Mouse (Mus musculus): ENCODE results near the gene Kcnb1. TPM values are rescaled to one million over a fixed set of nuclear protein-coding genes. Genes with fewer than 3 reads are reported as not detected.
A peak's percentile ranks its signal among the peaks of the same experiment; 100 is the strongest.

Gene Kcnb1
- total RNA-seq (2015; ENCODE audit: low replicate concordance) (not detected in 2 replicates), total RNA-seq (2017; ENCODE audit: low replicate concordance) (not detected in 2 replicates)

DNA sequence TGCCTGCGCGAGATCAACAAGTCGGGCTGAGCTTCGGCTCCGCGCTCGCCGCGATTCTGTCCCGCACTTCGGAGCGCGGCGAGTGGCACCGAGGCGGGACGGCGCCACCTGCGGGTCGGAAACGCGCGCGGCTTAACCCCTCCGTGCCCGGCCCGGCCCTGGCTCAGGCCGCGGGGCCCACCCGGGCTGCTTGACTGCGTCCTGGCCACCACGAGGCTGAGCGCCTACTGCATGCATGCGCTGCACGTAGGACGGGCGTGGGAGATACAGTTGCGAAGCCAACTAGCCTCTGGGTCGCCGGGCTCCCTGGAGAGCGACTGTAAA lies at the start of gene Kcnb1:
Gene Kcnb1, minus strand, starts transcription at position 80 of the 324 bp plus-strand sequence.
- ATAC-seq (replicated peaks; ENCODE audit: low FRiP score, poor library complexity, severe bottlenecking), result no peak

DNA sequence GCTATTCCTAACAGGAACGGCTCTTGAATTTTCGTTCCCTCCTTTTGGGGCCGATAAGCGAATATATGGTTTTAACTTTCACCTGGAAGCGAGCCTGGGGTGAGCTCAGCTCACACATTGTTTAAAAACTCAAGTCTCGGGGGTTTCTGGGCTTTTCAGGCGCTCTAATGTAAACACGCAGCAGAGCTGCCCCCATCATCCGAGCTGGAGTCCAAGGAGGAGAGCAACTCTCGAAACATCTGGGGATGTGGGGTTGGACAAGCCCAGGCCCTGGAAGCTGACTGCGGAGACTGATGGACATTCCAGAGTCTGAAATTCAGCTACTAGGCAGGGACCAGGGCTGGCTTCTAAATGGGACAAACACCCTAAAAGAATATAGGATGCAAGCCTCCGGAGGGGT lies 49.3 kb upstream of the Kcnb1 start:
- no peak for ATAC-seq (replicated peaks; ENCODE audit: low FRiP score, poor library complexity, severe bottlenecking)

DNA sequence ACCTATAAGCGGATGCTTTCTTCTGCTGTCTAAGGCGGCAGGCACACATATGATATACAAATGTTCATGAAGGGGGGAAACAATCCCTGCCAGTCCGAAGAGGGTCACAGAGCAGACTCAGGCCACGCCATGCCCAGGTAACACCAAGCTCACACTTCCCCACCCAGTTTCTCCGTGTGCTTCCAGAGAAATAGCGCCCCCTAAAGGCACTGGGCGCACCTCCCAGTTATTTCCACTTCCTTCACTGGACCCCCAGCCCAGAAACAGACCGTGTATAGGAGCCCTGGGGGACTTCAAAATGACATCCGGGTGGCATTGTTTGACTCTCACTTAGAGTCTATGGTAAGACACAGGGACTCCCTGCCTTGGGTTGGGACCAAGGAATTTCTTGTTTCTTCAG lies 47.3 kb upstream of the Kcnb1 start:
- ATAC-seq (replicated peaks; ENCODE audit: low FRiP score, poor library complexity, severe bottlenecking), result no peak

DNA sequence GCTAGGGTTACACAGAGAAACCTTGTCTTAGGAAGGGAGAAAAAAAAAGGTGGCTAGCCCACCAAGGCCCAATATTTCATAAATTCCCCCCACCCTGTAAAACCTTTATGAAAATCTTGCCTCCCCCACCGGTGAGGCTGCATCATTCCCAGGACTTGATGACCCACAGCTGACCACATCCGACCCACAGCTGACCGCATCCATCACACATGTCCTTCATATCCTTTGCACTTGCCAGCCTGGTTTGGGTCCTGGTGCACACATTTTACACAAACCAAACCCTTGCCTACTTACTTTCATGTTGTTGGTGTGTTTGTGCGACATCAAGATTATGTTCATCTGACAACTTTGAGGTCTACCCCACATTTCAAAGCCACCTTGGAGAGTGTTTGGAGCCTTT lies 46.2 kb upstream of the Kcnb1 start:
- no peak for ATAC-seq (replicated peaks; ENCODE audit: low FRiP score, poor library complexity, severe bottlenecking)

DNA sequence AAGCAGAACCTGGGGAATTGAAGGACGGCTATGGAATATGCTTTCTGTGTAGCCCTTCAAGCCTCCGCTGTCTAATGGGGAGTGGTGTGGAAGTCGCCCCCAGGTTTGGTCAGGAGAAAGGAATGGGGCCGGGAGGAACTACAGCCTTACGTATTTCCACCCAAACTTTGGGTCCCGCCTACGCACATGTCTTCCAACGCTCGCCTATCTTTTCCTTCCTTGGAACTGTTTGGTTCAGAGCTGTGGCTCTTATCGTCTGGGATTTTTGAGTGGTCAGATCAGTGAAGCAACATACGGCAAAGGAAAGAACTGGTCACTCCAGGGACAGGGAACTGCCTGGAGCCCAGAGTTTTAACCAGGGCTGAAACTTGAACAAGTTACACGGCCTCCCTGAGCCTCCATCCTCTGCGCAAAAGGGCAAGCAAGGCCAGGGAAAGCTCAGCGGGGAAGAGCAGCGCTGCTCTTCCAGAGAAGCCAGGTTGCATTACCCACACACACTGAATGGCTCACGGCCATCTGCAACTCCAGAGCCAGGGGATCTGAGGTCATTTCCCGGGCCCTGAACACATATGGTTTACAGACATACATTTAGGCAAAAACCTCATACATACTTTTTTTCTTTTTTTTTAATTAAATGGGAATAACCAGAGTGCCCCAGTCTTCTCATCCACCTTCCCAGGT lies 45.5 kb upstream of the Kcnb1 start:
- no peak for ATAC-seq (replicated peaks; ENCODE audit: low FRiP score, poor library complexity, severe bottlenecking)

DNA sequence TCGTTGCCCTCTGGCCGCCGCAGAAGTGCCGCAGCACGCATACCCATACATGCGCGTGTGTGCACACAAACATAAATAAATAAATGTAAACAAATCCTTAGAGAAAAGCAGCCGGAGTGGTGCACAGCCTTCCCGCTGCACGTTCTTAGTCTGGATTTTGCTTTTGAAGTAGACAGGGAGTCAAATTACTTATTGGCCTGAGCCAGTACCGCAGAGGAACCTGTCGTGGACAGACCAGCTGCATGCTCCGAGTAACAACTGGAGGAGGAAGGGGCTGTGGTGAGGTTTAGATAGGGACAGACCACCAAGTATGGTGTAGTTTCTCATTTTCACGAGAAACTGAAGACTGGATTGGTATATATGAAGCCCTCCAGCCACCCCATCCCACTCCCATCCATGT lies 43.8 kb upstream of the Kcnb1 start:
- no peak for ATAC-seq (replicated peaks; ENCODE audit: low FRiP score, poor library complexity, severe bottlenecking)

DNA sequence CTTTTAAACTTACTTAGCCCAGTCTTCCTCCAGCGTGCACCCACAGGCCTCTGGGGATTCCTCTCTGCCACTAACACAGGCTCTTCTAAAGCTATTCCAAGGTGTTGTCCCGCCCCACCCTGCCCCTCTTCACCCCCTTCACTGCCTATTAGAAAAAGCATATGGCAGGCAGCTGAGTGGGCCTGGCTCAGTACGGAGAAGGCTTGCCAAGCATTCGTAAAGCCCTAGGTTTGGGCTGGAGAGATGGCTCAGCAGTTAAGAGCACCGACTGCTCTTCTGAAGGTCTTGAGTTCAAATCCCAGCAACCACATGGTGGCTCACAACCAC lies 43.0 kb upstream of the Kcnb1 start:
- ATAC-seq (replicated peaks; ENCODE audit: low FRiP score, poor library complexity, severe bottlenecking), result no peak

DNA sequence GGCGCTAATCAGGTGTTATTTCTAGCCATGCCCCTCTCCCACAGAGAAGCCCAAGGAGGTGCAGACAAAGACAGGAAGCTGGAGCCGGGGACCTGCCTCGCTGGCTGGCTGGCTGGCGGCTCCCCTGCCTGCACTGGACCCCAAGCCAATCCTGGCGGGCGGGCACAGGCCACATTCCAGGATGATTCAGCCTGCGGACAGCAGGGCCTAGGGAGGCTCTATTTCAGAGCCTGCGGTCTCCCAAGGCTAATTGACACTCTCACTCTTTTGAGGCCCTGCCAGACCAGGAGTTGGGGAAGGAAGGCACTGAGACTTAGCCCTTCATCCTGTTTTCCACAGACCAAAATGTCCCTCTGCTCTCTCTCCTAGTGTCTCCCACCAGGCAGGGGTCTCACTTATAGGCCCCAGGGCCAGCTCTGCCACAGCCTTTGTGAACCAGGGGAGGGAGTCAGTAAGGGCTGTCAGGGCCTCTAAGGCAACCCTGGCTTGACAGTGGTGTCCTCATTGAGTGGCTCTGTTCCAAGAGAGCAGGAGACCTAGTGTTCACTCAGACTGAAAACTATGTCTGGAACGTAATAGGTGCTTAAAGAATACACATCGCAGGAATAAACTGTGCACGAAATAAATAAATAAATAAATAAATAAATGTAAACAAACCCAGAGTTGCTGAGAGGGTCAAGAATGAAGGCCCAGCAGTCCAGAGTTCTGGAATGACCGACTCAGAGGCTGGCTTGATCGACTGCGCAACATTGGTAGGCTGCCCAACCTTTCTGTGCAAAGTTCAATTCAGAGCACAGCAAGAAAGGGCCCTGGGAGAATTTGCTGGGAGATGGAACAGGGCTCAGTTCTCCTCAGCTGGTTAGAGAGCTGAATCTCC lies 42.4 kb upstream of the Kcnb1 start:
- no peak for ATAC-seq (replicated peaks; ENCODE audit: low FRiP score, poor library complexity, severe bottlenecking)

DNA sequence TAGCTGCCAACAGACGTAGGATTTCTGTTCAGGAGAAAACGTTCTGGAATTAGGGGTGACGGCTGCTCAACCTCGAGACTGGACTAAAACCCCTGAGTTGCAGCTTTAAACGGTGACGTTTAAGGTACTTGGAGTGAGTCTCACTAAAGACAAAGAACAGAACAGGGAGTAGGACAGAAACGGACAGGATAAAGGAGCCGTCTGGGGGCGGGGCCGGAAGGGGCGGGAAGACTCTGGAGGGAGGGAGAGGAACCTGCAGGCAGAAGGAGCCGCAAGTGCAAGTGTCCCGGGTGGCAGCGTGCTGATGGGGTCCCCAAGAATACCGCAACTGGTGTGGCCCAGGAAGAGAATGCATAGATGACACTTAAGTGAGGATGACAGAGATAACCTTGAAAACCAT lies 40.6 kb upstream of the Kcnb1 start:
- ATAC-seq (replicated peaks; ENCODE audit: low FRiP score, poor library complexity, severe bottlenecking), result no peak

DNA sequence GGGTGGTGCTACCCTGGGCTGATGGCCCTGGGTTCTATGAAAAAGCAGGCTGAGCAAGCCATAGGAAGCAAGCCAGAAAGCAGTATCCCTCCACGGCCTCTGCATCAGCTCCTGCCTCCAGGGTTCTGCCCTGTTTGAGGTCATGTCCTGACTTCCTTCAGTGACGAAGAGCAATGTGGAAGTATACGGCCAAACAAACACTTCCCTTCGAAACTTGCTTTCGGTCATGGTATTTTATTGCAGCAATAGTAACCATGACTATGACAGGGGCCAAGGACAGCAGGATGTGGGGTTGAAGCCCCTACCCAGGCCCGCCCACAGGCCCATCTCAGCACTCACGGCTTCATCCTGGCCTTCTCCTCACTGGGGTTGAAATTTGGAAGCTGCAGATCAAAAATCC lies 35.0 kb upstream of the Kcnb1 start:
- ATAC-seq (replicated peaks; ENCODE audit: low FRiP score, poor library complexity, severe bottlenecking), result no peak

DNA sequence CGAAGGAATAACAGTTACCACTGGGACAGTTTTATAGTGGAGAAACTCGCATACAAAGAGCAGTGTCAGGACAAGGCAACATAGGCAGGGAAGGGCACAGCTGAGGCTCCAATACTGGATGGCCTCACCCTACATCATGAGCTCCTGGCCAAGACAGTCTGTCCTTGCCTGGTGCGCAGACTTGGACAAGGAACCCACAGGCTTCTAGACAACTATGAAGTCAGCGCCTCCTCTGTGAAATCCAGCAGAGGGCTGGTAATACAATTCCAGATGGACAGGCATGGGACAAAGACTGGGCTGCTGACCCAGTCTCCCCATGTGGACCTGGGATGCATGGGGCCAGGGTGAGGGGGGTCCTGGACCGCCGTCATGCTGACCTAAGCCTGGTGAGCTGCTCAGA lies 34.2 kb upstream of the Kcnb1 start:
- no peak for ATAC-seq (replicated peaks; ENCODE audit: low FRiP score, poor library complexity, severe bottlenecking)

DNA sequence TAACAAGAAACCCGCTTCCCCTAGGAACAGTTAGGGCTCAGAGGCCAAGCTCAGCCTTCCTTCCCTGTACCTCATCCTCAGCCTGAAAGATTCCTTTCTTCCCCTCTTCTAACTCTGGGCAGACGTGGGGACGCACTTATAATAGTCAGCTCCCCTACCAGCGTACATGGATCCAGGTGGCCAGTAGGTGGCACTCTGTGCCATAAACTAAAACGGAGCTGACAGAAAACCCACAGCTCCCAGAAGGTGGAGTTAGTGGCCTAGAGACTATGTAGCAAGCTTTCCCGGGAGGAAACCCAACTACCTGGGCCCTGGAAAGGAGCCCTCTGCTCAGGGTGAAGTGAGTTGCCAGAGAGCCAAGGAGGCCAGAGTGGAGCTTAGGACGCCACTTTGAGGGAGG lies 32.2 kb upstream of the Kcnb1 start:
- 0 out of 2 replicates have a peak, but pooled peaks have one; percentile 34 for ATAC-seq (replicated peaks; ENCODE audit: low FRiP score, poor library complexity, severe bottlenecking)

DNA sequence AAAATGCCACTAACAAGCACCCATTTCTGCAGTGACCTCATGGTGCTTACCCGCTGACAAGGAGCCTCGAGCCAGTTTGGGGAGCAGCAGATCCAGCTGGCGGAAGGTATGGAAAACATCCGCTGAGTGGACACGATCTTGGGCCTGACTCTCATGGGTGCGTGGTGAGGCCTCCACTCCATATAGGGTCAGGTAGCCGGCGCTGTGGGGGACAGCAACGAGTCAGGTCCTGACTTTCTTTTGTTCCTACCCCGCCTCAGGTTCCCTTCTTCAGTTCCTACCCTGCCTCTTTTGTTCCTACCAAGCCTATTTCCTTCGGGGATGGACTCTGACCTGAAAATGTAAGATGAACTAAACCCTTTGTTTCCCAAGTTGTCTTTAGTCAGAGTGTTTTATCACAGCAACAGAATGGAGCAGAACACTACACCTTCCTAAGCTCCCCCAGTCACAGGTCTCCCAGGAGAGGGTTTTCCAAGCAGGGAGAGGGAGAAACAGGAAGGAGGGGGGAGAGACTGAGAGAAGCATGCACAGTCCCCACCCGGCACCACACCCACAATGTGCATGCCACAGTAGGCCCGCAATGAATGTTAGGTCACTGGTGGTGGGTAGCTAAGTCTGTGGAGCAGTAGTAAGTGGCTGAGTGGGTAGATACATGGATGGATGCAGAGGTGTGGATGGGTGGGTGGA lies 31.3 kb upstream of the Kcnb1 start:
- ATAC-seq (replicated peaks; ENCODE audit: low FRiP score, poor library complexity, severe bottlenecking), result no peak

DNA sequence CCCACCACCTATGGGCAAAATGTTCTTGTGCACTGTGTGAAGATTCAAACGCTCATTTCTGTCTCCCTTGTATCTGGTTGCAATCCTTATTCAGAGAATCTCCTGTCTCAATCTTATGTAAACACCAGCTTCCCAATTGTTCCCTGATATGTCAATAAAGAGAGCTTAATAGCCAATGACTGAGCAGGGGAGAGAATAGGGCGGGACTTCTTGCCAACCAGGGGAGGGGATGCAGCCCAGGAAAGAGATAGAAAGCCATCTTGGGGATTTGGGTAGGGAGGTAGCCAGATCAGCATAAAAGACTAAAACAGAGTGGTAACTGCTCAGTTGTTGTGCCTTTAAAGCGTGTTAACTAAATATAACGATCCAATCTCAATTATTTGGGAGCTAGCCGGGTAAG lies 30.8 kb upstream of the Kcnb1 start:
- no peak for ATAC-seq (replicated peaks; ENCODE audit: low FRiP score, poor library complexity, severe bottlenecking)

DNA sequence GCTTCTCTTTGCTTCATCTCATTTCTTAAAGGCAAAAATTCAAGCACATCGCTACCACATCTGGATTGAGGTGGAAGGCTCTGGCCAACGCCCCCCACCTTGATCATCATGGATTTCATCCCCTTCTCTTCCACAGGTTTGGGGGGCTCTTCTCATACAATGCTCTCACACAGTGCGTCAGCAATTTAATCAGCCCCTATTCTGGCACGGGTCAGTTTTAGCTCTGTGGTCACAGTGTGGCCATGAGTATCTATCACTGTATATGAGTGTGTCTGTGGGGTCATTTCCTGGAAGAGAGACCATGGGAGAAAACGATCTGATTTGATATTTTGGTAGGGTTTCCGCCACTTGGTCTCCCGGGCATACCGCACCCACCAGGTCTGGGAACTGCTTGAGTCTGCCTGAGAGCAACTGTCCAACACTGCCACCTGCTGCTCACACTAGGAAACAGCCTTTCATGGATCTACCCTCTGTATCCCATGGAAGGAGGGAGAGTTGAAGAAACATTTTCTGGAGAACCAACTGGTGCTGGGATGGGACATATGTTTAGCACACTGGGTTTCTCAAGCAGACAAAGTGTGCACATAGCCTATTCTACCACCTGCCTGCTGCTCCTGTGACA lies 29.3 kb upstream of the Kcnb1 start:
- ATAC-seq (replicated peaks; ENCODE audit: low FRiP score, poor library complexity, severe bottlenecking), result 0 out of 2 replicates have a peak, but pooled peaks have one; percentile 49

DNA sequence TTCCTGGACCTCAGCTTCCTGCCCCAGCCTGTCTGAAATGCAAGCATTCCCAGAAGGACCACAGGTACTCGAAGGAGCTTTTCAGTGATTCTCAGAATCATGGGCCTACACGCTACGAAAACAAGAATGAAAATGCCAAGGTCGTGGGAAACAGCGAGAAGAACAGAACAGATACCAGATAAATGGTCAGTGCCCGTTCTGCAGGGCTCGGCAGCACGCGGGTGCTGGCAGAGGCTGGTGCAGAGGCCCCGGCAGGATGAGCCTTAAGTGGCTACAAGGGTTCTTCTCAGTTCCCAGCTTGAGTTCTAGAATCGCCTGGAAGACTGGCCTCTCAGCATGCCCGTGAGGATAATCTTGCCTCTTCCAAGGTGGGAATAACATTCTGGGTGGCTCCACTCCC lies 23.7 kb upstream of the Kcnb1 start:
- no peak for ATAC-seq (replicated peaks; ENCODE audit: low FRiP score, poor library complexity, severe bottlenecking)

DNA sequence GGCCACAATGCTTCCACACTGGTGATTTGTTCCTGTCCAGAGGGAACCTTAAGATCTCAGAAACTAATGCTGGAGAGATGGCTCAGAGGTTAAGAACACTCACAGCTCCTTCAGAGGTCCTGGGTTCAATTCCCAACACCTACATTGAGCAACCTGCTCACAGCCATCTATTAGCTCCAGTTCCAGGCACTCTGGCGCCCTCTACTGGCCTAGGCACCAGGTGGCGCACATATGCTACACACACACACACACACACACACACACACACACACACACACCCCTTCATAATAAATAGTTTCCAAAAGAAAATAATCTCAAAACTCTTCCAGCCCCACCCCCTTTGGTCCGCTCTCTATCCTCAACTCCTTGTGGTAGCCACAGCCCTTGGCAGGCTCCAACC lies 23.1 kb upstream of the Kcnb1 start:
- ATAC-seq (replicated peaks; ENCODE audit: low FRiP score, poor library complexity, severe bottlenecking), result no peak

DNA sequence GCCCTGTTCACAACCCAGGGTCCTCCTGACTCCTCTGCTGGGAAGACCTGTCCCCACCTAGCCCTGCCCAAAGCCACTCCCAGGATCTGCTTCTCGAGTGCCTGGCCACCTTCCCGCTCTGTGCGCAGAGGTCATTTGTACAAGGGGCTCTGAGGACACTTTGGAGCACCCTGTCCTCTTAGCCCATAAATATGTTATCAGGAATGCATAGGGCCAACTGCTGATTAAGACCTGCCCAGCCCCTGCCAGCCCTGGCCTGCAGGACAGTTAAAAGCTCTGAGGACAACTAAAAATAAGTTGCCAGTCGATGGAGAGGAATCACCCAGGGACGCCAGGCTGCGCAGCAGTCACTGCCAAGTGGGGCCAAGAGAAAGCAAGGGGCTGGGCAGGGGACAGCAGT lies 22.6 kb upstream of the Kcnb1 start:
- ATAC-seq (replicated peaks; ENCODE audit: low FRiP score, poor library complexity, severe bottlenecking), result no peak

DNA sequence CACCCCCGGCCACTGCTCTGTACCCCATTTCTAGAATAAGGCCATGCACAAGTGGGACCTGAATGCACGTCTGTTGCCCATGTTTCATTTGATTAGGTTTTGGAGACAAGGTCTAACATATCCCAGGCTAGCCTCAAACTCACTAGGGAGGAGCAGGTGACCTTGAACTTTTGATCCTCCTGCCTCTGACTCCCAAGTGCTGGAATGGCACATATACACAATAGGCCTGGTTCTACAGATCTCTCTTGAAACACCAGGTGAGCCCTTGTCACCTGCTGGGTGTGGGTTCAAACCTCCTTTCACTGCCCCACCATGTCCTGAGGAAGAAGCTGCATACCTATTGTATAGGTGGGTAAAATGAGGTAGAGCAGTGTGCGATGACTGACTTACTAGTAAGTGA lies 22.1 kb upstream of the Kcnb1 start:
- ATAC-seq (replicated peaks; ENCODE audit: low FRiP score, poor library complexity, severe bottlenecking), result no peak

DNA sequence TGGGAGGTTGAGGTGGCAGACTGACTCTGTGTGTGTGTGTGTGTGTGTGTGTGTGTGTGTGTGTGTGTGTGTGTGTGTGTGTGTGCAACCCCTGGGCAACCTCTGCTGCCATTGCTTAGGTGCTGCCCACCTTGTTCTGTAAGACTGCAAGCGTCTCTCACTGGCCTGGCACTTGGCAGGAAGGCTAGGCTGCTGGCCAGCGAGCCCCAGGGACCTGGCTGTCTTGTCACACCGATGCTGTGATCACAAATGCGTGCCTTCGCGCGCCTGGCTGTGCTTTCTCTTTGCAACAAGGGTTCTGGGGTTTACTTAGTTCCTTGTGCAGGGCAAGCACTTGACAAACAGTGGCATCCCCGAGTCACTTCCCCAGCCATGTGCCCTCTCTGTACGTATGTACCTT lies 19.9 kb upstream of the Kcnb1 start:
- ATAC-seq (replicated peaks; ENCODE audit: low FRiP score, poor library complexity, severe bottlenecking), result no peak

DNA sequence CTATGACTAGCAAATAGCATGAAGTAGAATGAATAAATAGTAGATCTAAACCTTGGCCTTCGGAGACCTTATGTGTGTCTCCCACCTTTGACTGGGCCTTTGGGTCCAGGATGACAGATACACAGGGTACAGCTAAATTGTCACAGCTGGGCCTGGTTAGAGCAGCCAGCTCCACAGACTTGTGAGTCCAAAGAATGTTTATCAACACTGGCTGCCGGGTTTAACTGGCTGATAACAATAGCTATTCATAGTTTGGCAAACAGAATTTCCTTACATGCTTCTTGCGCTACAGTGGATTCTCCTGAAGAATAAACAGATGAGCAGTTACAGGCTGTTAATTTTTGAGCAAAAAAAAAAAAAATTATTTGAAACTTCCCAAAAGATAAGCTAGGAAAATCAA lies 19.0 kb upstream of the Kcnb1 start:
- no peak for ATAC-seq (replicated peaks; ENCODE audit: low FRiP score, poor library complexity, severe bottlenecking)
